Mouse (Mus musculus): Measurements from ENCODE around the gene Cab39l. TPM values are rescaled to one million over a fixed set of nuclear protein-coding genes. Genes with fewer than 3 reads are reported as not detected.

Cab39l gene
- polyA plus RNA-seq, 1 experiment from 2014 or later: 28.6 TPM

DNA sequence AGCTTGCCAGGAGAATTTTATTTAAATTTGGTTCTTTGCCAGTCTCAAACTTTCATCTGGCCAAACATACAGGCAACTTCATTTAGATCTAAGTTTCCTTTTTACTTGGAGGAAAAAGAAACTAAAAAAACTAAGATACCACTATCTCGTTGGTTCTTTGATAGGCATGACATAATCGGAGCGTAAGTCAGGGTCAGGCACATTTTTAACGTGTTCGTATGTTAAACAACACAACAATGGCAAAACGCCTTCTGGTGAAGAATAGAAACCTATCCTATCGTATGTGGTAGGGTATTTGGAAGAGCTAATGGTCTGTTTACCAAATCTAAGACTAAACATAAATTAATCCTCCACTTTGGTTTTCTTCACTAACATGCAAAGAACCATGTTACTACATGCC, 733 bp upstream of the Cab39l start:
- Histone ChIP-seq H3K9ac (peak overlapping the region; percentile 86), H3K4me3 (peak overlapping the region; percentile 89), H3K4me2 (peak overlapping the region; percentile 87), H3K27ac (ENCODE audit: poor library complexity, severe bottlenecking) (no peak overlapping the region), H3K36me3 (no peaks in the 10 kb centered on the region), H3K4me1 (replicated peaks) (peaks cover 3% of the 10 kb centered on the region; the same call in 1 of the 2 replicates), H3K9me3 (replicated peaks) (no peaks in the 10 kb centered on the region), H3K27me3 (replicated peaks) (no peaks in the 10 kb centered on the region)
- ATAC-seq (ENCODE audit: insufficient number of reproducible peaks, low FRiP score): no peak
- 9% methylated on average over 7 of the region's 7 CpGs for WGBS

DNA sequence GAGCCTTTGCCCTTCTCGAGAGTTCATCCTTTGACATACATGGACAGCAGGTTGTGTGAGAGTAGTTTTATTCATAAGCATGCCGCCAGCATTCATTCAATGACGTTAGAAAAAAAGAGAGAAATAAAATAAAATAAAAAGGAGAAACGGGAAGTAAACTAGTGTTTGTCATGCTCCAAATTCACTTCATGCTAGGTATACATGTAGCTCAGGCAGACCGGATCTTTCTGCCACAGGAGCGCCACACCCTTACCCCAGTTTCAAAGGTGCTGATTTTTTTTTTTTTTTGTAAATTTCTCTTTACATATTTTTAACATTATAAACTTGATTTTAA, 667 bp downstream of the Cab39l start:
- H3K27ac ChIP-seq (ENCODE audit: poor library complexity, severe bottlenecking): peak overlapping the region; percentile 91
- H3K4me2 ChIP-seq: peak overlapping the region; percentile 87
- peak overlapping the region; percentile 86 for H3K9ac ChIP-seq
- H3K9me3 ChIP-seq (replicated peaks): no peaks in the 10 kb centered on the region
- H3K36me3 ChIP-seq: no peaks in the 10 kb centered on the region
- 9% methylated on average over 6 of the region's 6 CpGs for WGBS
- peak overlapping the region; percentile 89 for H3K4me3 ChIP-seq
- H3K27me3 ChIP-seq (replicated peaks): no peaks in the 10 kb centered on the region
- ATAC-seq (ENCODE audit: insufficient number of reproducible peaks, low FRiP score): no peak
- peaks cover 3% of the 10 kb centered on the region; the same call in 1 of the 2 replicates for H3K4me1 ChIP-seq (replicated peaks)

DNA sequence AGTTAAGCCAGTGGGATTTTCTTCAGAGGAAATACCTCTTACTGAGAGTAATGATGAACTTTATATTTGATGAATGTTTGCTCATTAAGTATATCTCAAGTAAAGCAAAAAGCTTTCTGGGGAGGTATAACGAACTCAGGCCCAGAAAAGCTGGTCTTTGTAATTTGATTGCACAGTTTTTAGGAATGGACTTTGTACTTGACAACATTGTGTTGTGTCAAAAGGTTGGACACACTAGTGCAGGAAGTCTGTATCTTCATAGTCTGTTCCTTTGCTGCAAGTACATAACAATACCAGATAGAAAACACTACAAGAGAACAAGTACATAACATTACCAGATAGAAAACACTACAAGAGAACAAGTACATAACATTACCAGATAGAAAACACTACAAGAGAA, 4.6 kb downstream of the Cab39l start:
- H3K4me3 ChIP-seq: no peak overlapping the region
- H3K9ac ChIP-seq: no peak overlapping the region
- WGBS: 81% methylated on average over 1 of the region's 1 CpGs
- no peaks in the 10 kb centered on the region for H3K4me1 ChIP-seq (replicated peaks)
- H3K4me2 ChIP-seq: no peak overlapping the region
- no peak overlapping the region for H3K27ac ChIP-seq (ENCODE audit: poor library complexity, severe bottlenecking)
- peaks cover 8% of the 10 kb centered on the region for H3K9me3 ChIP-seq (replicated peaks)
- no peak for ATAC-seq (ENCODE audit: insufficient number of reproducible peaks, low FRiP score)
- H3K36me3 ChIP-seq: 0 out of 2 replicates have a peak, but pooled peaks cover 3% of the 10 kb centered on the region
- H3K27me3 ChIP-seq (replicated peaks): no peaks in the 10 kb centered on the region

DNA sequence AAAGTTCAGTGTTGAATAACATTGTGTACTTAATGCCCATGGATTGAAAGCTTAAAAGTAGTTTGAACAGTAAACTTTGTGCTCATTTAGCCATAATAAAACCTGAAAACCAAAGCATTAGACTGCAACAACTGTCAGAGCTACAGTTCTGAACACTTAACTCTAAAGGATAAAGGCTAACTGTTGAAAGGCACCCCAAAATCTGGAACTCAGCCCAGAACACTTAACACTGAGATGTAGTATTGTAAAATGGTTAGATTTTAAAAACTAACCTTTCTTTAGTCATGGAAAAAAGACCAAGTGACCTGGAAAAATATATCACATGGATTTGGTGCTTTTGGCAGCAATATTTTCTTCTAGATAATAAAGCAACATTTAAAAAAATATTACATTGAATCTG, 7.2 kb downstream of the Cab39l start:
- peaks cover 8% of the 10 kb centered on the region for H3K9me3 ChIP-seq (replicated peaks)
- ATAC-seq (ENCODE audit: insufficient number of reproducible peaks, low FRiP score): no peak
- H3K9ac ChIP-seq: no peak overlapping the region
- 0 out of 2 replicates have a peak, but pooled peaks cover 3% of the 10 kb centered on the region for H3K36me3 ChIP-seq
- H3K4me1 ChIP-seq (replicated peaks): no peaks in the 10 kb centered on the region
- H3K27me3 ChIP-seq (replicated peaks): no peaks in the 10 kb centered on the region
- H3K27ac ChIP-seq (ENCODE audit: poor library complexity, severe bottlenecking): no peak overlapping the region
- H3K4me2 ChIP-seq: no peak overlapping the region
- no peak overlapping the region for H3K4me3 ChIP-seq

DNA sequence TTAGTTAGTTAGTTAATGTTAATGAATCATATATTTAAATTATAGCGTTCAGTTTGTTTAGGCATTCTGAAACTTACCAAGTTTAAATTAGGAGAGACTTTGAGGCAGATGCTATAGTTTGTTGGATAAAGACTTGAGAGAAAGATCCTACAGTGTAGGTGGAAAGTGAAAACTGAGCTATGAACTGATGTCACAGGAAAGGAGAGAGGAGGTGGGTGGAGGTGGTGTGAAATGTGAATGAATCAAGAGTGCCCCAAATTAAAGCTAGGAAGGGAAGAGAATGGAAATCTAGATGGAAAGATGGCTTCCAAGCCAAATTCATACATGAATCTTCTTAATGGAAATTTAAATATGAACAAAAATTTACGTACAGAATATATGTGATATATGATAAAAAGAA, 25.7 kb downstream of the Cab39l start:
- H3K4me2 ChIP-seq: no peak overlapping the region
- 94% methylated on average over 2 of the region's 2 CpGs for WGBS
- no peak overlapping the region for H3K4me3 ChIP-seq
- no peak for ATAC-seq (ENCODE audit: insufficient number of reproducible peaks, low FRiP score)
- no peak overlapping the region for H3K9ac ChIP-seq
- no peaks in the 10 kb centered on the region; the same call in 1 of the 2 replicates for H3K4me1 ChIP-seq (replicated peaks)
- no peaks in the 10 kb centered on the region for H3K27me3 ChIP-seq (replicated peaks)
- H3K36me3 ChIP-seq: peaks cover 7% of the 10 kb centered on the region; the same call in 1 of the 2 replicates
- H3K9me3 ChIP-seq (replicated peaks): no peaks in the 10 kb centered on the region
- H3K27ac ChIP-seq (ENCODE audit: poor library complexity, severe bottlenecking): no peak overlapping the region

DNA sequence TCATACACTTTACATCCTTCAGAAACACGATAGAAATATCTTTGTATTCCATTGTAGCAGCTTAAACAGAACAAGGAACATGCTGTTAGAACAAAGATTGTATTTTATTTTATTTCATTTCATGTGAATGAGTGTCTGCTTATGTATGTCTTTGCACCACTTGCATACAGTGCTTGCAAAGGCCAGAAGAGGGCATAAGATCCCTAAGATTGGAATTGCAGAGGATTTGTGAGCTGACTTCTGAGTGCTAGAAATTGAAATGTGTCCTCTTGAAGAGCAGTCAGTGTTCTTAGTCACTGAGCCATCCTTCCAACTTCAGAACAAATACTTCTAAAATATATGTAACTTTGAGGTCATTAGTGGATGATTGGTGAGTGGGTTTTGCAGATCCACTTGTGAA, 27.0 kb downstream of the Cab39l start:
- ATAC-seq (ENCODE audit: insufficient number of reproducible peaks, low FRiP score): no peak
- no peak overlapping the region for H3K27ac ChIP-seq (ENCODE audit: poor library complexity, severe bottlenecking)
- H3K4me2 ChIP-seq: no peak overlapping the region
- H3K9ac ChIP-seq: no peak overlapping the region
- H3K4me1 ChIP-seq (replicated peaks): no peaks in the 10 kb centered on the region; the same call in 1 of the 2 replicates
- no peak overlapping the region for H3K4me3 ChIP-seq
- H3K27me3 ChIP-seq (replicated peaks): no peaks in the 10 kb centered on the region
- 46% methylated on average over 1 of the region's 1 CpGs for WGBS
- no peaks in the 10 kb centered on the region for H3K9me3 ChIP-seq (replicated peaks)
- H3K36me3 ChIP-seq: no peaks in the 10 kb centered on the region

DNA sequence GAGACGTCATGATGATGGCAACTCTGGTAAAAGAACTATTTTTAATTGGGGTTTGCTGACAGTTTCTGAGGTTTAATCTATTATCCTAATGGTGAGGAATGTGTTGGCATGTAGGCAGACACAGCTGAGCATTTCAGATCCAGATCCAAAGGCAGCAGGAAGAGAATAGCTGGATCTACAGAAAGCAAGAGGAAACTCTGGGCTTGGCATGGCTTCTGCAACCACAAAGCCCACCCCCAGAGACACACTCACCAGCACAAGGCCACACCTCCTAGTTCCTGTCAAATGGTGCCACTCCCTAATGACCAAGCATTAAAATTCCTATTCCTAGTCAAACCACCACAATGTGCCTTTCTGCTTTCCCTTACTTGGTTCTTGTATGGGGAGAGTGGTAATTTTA, 30.0 kb downstream of the Cab39l start:
- ATAC-seq (ENCODE audit: insufficient number of reproducible peaks, low FRiP score): no peak
- H3K4me2 ChIP-seq: no peak overlapping the region
- H3K4me1 ChIP-seq (replicated peaks): no peaks in the 10 kb centered on the region; the same call in 1 of the 2 replicates
- H3K36me3 ChIP-seq: no peaks in the 10 kb centered on the region
- H3K4me3 ChIP-seq: no peak overlapping the region
- H3K27ac ChIP-seq (ENCODE audit: poor library complexity, severe bottlenecking): no peak overlapping the region
- H3K9me3 ChIP-seq (replicated peaks): no peaks in the 10 kb centered on the region
- no peak overlapping the region for H3K9ac ChIP-seq
- 78% methylated on average over 1 of the region's 1 CpGs for WGBS
- no peaks in the 10 kb centered on the region for H3K27me3 ChIP-seq (replicated peaks)

DNA sequence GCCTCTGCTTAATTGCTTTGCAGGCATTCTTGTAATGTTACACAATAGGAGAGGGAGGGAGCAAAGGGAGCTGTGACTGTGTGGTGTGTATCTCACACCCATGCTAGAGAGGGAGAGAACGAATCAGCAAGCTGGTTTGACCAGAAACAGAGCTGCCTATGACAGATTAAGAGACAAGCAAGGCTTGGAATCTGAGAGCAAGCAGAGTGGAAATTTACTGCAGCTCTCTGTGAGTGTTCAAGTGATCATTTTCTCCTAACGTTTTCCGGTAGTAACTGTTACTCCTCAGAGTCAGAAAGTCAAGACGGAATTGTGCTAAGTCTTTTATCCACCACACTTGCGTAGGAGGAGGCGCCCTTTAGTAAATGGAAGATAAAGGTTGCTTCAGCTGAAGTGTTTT, 37.9 kb downstream of the Cab39l start:
- Histone ChIP-seq H3K9me3 (replicated peaks) (no peaks in the 10 kb centered on the region), H3K4me2 (peak overlapping the region; percentile 58), H3K4me3 (peak overlapping the region; percentile 32), H3K36me3 (no peaks in the 10 kb centered on the region), H3K9ac (0 out of 2 replicates have a peak overlapping the region, but pooled peaks have one; percentile 15), H3K4me1 (replicated peaks) (peaks cover 5% of the 10 kb centered on the region; the same call in 1 of the 2 replicates), H3K27ac (ENCODE audit: poor library complexity, severe bottlenecking) (peak overlapping the region; percentile 81), H3K27me3 (replicated peaks) (no peaks in the 10 kb centered on the region)
- no peak; the same call in 1 of the 2 replicates for ATAC-seq (ENCODE audit: insufficient number of reproducible peaks, low FRiP score)
- 14% methylated on average over 6 of the region's 6 CpGs for WGBS

DNA sequence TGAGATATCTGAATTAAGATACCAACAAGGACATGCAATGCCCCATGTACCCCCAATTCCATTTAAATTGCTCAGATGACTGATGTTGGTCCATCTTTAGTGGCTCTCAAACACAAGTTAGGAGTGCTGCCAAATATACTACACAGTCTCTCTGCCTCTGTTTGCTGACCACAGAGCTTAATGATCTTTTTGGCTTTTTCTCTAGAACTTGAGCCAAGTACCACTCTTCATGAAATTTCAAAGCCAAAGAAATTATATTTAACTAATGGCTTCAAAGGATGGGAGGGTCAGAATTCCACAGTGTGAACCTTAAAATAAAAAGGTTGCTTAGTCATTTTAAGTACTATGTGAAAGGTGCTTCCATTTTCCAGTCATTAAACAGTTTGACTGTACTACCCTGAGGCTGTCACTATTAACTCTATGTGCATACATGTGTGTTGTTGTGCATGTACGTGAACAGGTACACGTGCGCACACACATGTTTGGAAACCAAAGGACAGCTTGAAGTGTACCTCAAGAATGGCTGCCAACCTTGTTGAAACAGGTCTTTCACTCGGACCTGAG, 44.6 kb downstream of the Cab39l start:
- H3K4me3 ChIP-seq: no peak overlapping the region
- H3K4me2 ChIP-seq: no peak overlapping the region
- no peaks in the 10 kb centered on the region for H3K36me3 ChIP-seq
- WGBS: 85% methylated on average over 4 of the region's 4 CpGs
- no peaks in the 10 kb centered on the region for H3K4me1 ChIP-seq (replicated peaks)
- H3K9ac ChIP-seq: no peak overlapping the region
- H3K27me3 ChIP-seq (replicated peaks): no peaks in the 10 kb centered on the region
- no peak overlapping the region for H3K27ac ChIP-seq (ENCODE audit: poor library complexity, severe bottlenecking)
- no peaks in the 10 kb centered on the region for H3K9me3 ChIP-seq (replicated peaks)
- no peak for ATAC-seq (ENCODE audit: insufficient number of reproducible peaks, low FRiP score)

DNA sequence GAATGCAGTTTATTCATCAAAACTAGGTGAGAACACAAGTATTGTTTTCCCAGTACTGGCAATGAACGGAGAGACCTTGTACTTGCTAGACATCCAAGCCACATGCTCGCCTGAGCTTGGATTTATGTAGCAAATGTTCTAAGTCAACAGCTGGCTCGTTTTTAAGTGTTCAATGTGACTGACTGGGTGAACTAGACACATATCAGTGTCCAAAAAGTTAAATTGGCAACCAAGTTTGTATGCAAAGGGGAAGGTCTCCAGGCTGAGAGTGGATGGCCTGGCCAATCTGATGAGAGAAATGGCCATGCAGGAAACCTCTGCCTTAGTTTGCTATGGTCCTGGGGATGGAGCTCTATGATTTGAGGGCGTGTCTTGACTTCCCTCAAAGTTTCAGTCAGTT, 51.6 kb downstream of the Cab39l start:
- Histone ChIP-seq H3K27me3 (replicated peaks) (no peaks in the 10 kb centered on the region), H3K36me3 (no peaks in the 10 kb centered on the region), H3K27ac (ENCODE audit: poor library complexity, severe bottlenecking) (no peak overlapping the region), H3K9me3 (replicated peaks) (no peaks in the 10 kb centered on the region), H3K4me2 (no peak overlapping the region), H3K4me1 (replicated peaks) (no peaks in the 10 kb centered on the region), H3K4me3 (no peak overlapping the region), H3K9ac (no peak overlapping the region)
- 78% methylated on average over 4 of the region's 4 CpGs for WGBS
- no peak for ATAC-seq (ENCODE audit: insufficient number of reproducible peaks, low FRiP score)

DNA sequence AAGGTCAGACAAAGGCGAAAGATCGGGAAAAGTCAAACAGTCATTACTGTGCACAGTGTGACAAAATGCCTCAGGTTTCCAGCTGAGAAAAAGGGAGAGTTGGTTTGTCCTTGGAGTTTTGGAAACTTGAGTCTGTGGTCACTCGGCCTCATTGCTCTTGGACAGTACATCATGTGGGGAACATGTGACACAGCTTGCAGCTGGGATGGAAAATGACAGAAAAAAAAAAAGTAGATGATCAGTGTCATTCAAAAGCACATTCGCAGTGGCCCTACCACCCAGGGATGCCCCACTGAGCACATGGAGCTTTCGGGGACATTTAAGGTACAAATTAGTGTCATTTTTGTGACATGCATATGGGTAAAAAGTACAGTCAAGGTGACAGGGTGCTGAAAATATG, 57.2 kb downstream of the Cab39l start:
- Histone ChIP-seq H3K27ac (ENCODE audit: poor library complexity, severe bottlenecking) (no peak overlapping the region), H3K4me1 (replicated peaks) (no peaks in the 10 kb centered on the region), H3K4me2 (no peak overlapping the region), H3K4me3 (no peak overlapping the region), H3K27me3 (replicated peaks) (no peaks in the 10 kb centered on the region), H3K9ac (no peak overlapping the region), H3K36me3 (peaks cover 4% of the 10 kb centered on the region), H3K9me3 (replicated peaks) (no peaks in the 10 kb centered on the region)
- 91% methylated on average over 5 of the region's 5 CpGs for WGBS
- ATAC-seq (ENCODE audit: insufficient number of reproducible peaks, low FRiP score): no peak

DNA sequence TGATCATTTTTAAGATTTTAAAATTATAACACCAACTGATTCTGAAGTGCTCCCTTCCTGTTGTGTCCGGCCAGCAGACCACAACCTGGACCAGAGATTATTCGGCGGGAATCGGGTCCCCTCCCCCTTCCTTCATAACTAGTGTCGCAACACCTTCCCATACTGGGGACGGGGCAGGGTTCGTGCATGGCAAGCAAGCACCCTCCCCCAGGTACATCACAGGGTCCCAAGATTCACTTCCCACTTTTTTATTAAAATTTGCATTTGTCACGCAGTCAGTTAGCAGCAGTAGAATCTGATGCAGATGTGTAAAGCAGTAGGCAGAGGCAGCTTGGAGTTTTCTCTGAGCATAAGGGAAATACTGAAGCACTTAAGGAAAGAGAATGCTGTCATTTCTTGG, 64.1 kb downstream of the Cab39l start:
- Histone ChIP-seq H3K9ac (no peak overlapping the region), H3K27me3 (replicated peaks) (no peaks in the 10 kb centered on the region), H3K4me3 (no peak overlapping the region), H3K36me3 (peaks cover 11% of the 10 kb centered on the region), H3K4me1 (replicated peaks) (no peaks in the 10 kb centered on the region), H3K4me2 (no peak overlapping the region), H3K27ac (ENCODE audit: poor library complexity, severe bottlenecking) (no peak overlapping the region), H3K9me3 (replicated peaks) (no peaks in the 10 kb centered on the region)
- ATAC-seq (ENCODE audit: insufficient number of reproducible peaks, low FRiP score): no peak
- WGBS: 86% methylated on average over 8 of the region's 8 CpGs
